9 mouse cellular contexts compared by ENCODE assay signal in the genomic region with DNA sequence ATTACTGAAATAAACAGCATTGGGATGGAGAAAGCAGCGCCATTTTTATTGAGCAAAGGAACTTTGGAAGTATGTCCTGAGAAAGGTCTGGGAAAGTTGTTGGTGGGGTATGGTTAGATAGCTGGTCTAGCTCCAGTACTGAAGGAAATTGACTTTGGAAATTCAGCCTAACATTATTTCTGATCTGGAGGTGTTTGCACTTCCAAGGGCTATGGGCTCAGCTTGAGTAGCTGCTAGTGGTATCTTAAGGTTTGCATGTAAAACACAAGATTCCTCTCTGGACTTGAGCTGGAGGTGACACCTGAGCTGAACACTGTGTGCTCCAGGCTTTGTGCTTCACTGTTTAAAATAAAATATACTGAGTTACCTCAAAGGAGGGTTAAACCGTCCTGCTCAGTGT. TPM values are rescaled to one million over a fixed set of nuclear protein-coding genes. Genes with fewer than 3 reads are reported as not detected.
A peak's percentile ranks its signal among the peaks of the same experiment; 100 is the strongest.
DNase-seq lines count a peak whose midpoint lies in the region; ATAC-seq lines count a peak whose summit lies in the region.
"Had no signal": no experiment of that assay in that cellular context is flagged by ENCODE, and none has a peak within 500 bp of the region (broad histone marks: within the 10 kb centered on the region; RNA-seq: fewer than 3 reads in every experiment).

No protein-coding gene starts in this region.

- peak overlapping the region; percentile 77 for H3K9ac ChIP-seq in heart, embryonic 15.5 days
- H3K9ac ChIP-seq in midbrain, embryonic 11.5 days (ENCODE audit: low read length) = peak overlapping the region; percentile 91

- peaks cover 35% of the 10 kb centered on the region for H3K4me1 ChIP-seq in heart, embryonic 15.5 days (replicated peaks)
- no peaks in the 10 kb centered on the region; the same call in 1 of the 2 replicates for H3K4me1 ChIP-seq in brown adipose tissue, adult 24 weeks (ENCODE audit: control insufficient read depth, insufficient read depth, insufficient read length, low read length)
- peaks cover 51% of the 10 kb centered on the region for H3K4me1 ChIP-seq in hindbrain, embryonic 10.5 days (replicated peaks)
- H3K4me1 ChIP-seq in midbrain, embryonic 11.5 days (ENCODE audit: control insufficient read depth, insufficient read depth, low read length) = peaks cover 15% of the 10 kb centered on the region

- intact Hi-C loops in heart, postnatal 14 days (cut with DNase I) = loop anchor here (2.0 to 5.0 kb wide), 2 partner anchors 116 to 120 kb away; no protein-coding TSS in a partner anchor

- 33% methylated on average over 2 of the region's 2 CpGs for WGBS in heart, embryonic 15.5 days
- 23% methylated on average over 2 of the region's 2 CpGs for WGBS in hindbrain, embryonic 10.5 days
- 21% methylated on average over 2 of the region's 2 CpGs for WGBS in midbrain, embryonic 11.5 days

- H3K9me3 ChIP-seq in heart, embryonic 15.5 days (replicated peaks) = no peaks in the 10 kb centered on the region
- no peaks in the 10 kb centered on the region for H3K9me3 ChIP-seq in hindbrain, embryonic 10.5 days
- no peaks in the 10 kb centered on the region for H3K9me3 ChIP-seq in midbrain, embryonic 11.5 days (ENCODE audit: control insufficient read depth, low read length)

- ATAC-seq in heart, embryonic 15.5 days (replicated peaks; ENCODE audit: insufficient number of reproducible peaks, insufficient read depth, low FRiP score, low read depth) = no peak
- no peak for ATAC-seq in midbrain, embryonic 11.5 days (ENCODE audit: low FRiP score)
- no peak for ATAC-seq in granulocyte monocyte progenitor cell, adult 5-6 weeks (replicated peaks; ENCODE audit: poor library complexity, severe bottlenecking)
- ATAC-seq in inflammation-experienced regulatory T-cells, adult 6 months = no peak

- H3K36me3 ChIP-seq in heart, embryonic 15.5 days = no peaks in the 10 kb centered on the region
- no peaks in the 10 kb centered on the region for H3K36me3 ChIP-seq in hindbrain, embryonic 10.5 days
- H3K36me3 ChIP-seq in midbrain, embryonic 11.5 days (ENCODE audit: control insufficient read depth, insufficient read depth, low read length) = no peaks in the 10 kb centered on the region

- H3K27ac ChIP-seq in heart, embryonic 15.5 days = peak overlapping the region; percentile 87; the same call in 1 of the 2 replicates
- H3K27ac ChIP-seq in brown adipose tissue, adult 24 weeks (replicated peaks; ENCODE audit: low read depth, low read length) = no peak overlapping the region
- H3K27ac ChIP-seq in hindbrain, embryonic 10.5 days = peak overlapping the region; percentile 100
- no peak overlapping the region for H3K27ac ChIP-seq in midbrain, embryonic 11.5 days (ENCODE audit: low read depth, low read length)

- no peaks in the 10 kb centered on the region for H3K27me3 ChIP-seq in heart, embryonic 15.5 days
- H3K27me3 ChIP-seq in hindbrain, embryonic 10.5 days (ENCODE audit: insufficient read depth, poor library complexity, severe bottlenecking) = no peaks in the 10 kb centered on the region
- no peaks in the 10 kb centered on the region for H3K27me3 ChIP-seq in midbrain, embryonic 11.5 days (ENCODE audit: control insufficient read depth, insufficient read depth, low read length)

- peak overlapping the region; percentile 85 for H3K4me2 ChIP-seq in heart, embryonic 15.5 days
- H3K4me2 ChIP-seq in midbrain, embryonic 11.5 days = peak overlapping the region; percentile 69

- peak overlapping the region; percentile 82 for H3K4me3 ChIP-seq in heart, embryonic 15.5 days
- H3K4me3 ChIP-seq in brown adipose tissue, adult 24 weeks (ENCODE audit: insufficient read depth, low read depth, low read length) = peak overlapping the region; percentile 67
- peak overlapping the region; percentile 94 for H3K4me3 ChIP-seq in hindbrain, embryonic 10.5 days
- peak overlapping the region; percentile 89 for H3K4me3 ChIP-seq in midbrain, embryonic 11.5 days (ENCODE audit: low read depth, low read length)

- DNase-seq in heart, postnatal 14 days = no peak
- no peak for DNase-seq in hindbrain, embryonic 10.5 days (ENCODE audit: low spot score)
- peak; percentile 85 for DNase-seq in midbrain, embryonic 11.5 days (ENCODE audit: low spot score, missing footprints)
- DNase-seq in frontal cortex, postnatal 25 days (ENCODE audit: low spot score in 2 of 2) = no peak

RNA-seq across cellular contexts. Expression of a gene that starts 1.8 kb away (rescaled TPM):
- polyA plus RNA-seq in heart, embryonic 15.5 days (2015; fragmentation: Nextera tagmentation; extraction: Ambion mirVana) = 26.0 and 29.0 TPM in 2 replicates
- total RNA-seq in heart, postnatal 14 days (2021) = 10 to 100 TPM; 12.6 to 14.6 TPM
- 2.0 TPM in 1 of 2 replicates, not detected in the other for polyA plus RNA-seq in brown adipose tissue, adult 24 weeks (2012; ENCODE audit: insufficient read depth, insufficient read length, missing spikeins)
- 43.6 and 45.6 TPM in 2 replicates for polyA plus RNA-seq in hindbrain, embryonic 10.5 days (2016; fragmentation: Nextera tagmentation; extraction: Ambion mirVana)
- 58.3 and 66.9 TPM in 2 replicates for polyA plus RNA-seq in midbrain, embryonic 11.5 days (2014; fragmentation: Nextera tagmentation; extraction: Ambion mirVana)
- total RNA-seq in granulocyte monocyte progenitor cell, adult 5-6 weeks (2014; fragmentation: Nextera tagmentation) = 0.39 and 0.70 TPM in 2 replicates
- total RNA-seq in granulocyte monocyte progenitor cell, adult 5-6 weeks (2017) = 0.47 and 0.98 TPM in 2 replicates
- not detected for polyA plus RNA-seq in inflammation-experienced regulatory T-cells, adult 6 months (2017; shearing (Covaris generic))
- polyA plus RNA-seq: liver, adult 2 months had no signal

Comparison
In these comparisons a context has a peak if more than half of its experiments do, and no peak if none do; other contexts are left out.
1. H3K27ac ChIP-seq: peak in heart, embryonic 15.5 days (single experiment) and hindbrain, embryonic 10.5 days (single experiment); none in brown adipose tissue, adult 24 weeks (single experiment) and midbrain, embryonic 11.5 days (single experiment).
2. Peak in every context shown above with its lines, with median percentiles within 50 percentile points of each other: H3K4me3 ChIP-seq.